Mouse (Mus musculus): ENCODE results near the gene Ythdf1.

The Ythdf1 gene

DNA sequence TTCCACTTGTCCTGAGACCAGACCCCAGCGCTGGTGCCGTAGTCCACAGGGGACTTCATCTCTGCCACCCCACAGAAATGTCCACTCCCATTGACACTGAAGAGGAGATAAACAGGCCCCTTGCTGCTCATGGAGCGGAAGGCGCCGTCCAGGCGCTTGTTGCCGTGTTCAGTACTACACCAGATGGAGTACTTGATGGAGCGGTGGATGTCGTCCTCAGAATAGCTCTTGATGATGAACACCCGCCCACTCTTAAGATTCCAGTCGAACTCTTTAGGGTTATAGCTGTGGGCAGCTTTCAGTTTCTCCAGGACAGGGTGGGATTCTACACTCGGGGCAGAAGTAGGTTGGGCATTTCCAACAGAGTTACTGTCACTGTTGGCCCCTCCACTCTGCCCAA is 9.8 kb downstream of the Ythdf1 start:
- DNase-seq (ENCODE audit: low read depth, low spot score): no peak

DNA sequence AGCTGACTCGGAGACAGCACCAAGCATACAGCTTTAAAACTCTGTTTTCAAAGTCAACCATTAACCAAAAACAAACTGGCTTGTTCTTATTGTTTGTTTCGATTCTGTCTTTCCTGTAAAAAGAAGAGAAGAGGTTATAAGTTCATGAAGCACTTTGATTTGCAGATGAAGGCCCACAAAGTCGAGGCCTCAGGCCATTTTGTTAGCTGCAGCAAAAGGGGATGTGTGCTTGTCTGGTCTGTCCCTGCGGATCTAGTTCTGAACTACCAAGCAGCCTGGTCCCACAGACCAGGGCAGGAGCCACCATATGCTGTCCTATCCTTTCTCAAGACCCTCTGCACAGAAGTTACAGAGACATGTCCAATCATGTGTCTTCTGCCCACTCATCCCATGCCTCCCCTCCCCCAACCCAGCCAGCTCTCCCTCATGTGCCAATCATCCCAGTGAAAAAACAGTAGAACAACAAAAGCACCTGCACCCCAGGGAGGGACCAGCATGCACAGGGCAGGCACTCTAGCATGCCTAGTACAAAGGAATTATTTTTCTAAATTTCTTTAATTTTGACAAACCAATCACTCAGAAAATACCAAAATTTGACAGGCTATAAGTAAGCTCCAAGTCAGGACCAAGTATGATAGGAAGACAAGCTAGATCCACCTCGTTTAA is 15.1 kb downstream of the Ythdf1 start:
- peak; percentile 74 for DNase-seq (ENCODE audit: low read depth, low spot score)

DNA sequence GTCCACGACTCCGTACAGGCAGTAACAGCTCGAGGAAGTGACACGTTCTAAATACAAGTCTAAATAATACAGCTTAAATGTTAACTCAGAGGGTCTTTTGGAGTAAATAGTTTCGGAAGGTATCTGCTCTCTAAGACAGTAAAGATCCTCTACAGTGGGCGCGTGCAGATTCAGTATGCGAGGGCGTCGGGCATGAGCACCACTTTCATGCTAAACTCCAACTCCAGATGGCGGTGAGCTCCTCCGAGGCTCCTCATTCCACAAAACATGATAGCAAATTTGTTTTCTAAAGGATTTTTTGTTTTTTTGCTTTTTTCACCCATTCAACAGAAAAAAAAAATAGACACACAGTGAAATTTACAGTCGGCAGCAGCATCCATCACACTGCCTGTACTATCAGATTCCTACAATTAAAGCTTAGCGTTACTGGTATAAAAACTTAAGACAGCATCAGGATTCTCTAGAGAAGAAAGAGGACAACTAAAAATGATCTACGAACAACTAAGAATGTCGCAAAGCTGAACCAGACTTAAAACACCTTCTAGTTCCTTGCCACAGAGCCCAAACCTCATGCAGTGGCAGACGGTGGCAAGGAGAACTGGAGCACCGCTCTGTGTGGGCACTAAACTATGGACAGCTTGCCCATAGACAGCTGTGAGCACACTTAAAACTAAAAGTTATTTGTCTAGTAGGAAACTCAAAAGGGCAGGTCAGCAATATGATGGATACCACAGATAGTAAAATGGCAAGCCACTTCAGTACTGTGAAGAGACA is 16.1 kb downstream of the Ythdf1 start:
- DNase-seq (ENCODE audit: low read depth, low spot score): no peak

DNA sequence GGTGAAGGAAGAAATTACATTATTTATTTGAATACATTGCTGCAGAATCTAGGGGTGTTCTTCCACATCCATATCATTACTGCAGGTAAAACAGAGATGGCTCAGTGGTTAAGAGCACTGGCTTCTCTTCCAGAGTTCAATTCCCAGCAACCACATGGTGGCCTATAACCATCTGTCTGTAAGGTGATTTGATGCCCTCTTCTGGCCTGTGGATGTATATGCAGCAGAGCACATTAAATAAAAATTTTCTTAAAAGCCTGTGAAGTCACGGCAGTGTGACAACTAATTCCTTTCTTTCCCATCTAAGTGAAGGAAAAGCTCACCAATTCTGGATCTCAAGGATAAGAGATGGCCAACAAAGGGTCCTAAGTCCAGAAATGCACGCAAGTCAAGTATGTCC is 18.7 kb downstream of the Ythdf1 start:
- peak; percentile 76 for DNase-seq (ENCODE audit: low read depth, low spot score)

DNA sequence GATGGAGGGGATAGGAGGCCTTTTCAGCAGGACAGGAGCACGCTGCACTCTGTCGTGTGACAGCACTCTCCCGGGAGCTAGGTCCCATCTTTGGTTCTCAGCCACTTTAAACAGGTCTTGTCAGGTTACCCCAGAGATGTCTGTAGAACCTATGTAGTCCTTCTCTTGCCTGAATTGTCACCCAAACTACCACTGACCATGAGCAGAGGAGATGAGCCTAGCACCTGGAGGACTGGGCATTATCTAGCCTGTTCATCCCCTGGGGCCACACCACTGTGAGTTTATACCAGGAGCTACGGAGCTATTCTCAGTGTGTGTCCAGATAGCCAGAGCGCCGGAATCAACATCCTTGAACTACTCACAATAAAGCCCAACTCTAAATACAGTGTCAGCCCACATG is 22.9 kb downstream of the Ythdf1 start:
- DNase-seq (ENCODE audit: low read depth, low spot score): no peak

DNA sequence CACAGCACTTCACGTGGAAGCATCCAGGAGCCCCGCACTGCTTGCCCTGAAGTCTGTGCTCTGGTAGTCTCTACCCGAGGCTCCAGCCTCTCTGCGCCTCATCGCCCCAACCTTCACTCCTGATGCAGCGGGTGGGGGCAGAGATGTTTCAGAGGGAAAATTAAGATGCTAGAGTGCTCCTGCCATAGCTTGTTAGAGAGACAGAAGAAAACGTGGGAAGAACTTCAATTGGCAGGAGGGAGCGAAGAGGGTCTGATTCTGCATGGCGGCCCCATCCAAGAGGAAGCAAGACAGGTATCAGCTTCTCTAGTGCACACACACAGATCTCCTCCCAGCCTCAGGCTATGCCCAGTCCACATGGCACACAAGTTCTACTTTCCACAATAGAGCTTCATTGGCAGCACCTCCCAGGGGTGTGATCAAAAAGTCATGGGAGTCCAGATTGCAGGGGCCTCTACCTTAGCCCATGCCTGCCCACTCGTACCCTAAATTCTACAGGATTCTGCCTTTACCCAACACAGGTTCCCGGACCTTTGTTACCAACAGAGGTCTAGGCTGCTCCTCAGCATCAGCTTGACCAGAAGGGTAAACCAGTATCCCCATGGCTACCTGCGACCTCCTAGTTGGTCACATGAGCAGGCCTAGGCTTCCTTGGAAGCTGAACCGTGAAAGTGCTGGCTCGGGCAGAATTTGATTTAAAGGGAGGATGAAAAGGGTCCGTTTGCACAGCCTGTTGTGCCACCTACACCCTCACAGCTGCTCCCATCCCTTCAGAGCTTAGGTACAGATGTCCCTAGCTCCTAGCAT is 23.7 kb downstream of the Ythdf1 start:
- no peak for DNase-seq (ENCODE audit: low read depth, low spot score)

DNA sequence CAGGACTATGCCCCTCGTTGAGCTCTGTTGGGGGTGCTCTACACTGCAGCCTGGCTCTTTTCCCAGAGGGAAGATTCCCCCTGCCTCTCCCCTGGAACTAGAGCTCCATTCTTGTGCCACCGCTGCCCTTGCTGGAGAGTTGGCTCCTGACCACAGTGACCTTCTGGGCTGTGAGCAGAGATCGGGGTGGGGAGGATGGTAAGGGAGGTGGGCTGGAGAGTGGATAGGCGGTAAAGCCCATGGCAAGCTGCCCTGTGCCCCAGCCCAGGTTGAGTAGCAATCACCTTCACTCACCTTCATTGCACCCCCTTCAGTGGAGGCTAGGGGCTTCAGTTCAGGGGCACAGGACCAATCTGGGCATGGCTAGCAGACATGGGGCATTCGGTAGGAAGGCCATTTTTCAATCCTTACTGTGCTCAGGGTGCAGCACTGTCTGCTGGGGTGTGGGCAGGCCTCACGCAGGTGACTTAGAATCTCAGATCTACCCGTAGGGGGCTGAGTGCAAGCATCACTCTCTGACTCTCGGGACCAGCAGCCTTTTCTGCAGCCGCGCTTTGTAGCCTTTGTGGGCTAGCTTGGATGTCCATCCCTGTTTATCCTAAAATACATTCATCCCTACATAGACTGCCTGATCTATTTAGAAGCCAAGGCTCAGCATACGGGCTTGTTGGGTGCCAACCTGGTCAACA is 24.8 kb downstream of the Ythdf1 start:
- no peak for DNase-seq (ENCODE audit: low read depth, low spot score)

DNA sequence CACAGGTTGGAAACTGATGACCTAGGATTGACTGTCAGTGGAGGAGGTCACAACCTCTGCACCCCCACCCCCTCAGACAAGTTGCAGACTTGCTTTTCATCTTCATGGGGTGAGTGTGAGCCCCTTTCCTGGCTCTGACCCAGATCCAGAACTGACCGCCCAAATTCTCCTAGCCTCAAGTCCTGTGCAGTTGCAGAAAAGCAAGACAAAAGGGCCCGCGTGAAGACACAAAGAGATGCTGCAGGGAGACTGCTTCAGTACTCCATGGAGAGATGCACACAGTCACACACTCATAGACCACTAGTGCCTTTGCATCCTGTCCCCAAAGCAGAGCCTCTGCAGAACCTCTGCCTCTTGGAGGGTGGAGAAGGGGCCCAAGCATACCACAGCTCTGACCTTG is 25.4 kb downstream of the Ythdf1 start:
- DNase-seq (ENCODE audit: low read depth, low spot score): no peak

- peak; percentile 96 for DNase-seq (ENCODE audit: low read depth, low spot score)
These were observed 26.0 kb downstream of the Ythdf1 start for GRCm38 (mm10) chr2:180894734-180895133.

- DNase-seq (ENCODE audit: low read depth, low spot score): peak; percentile 79
These were observed 26.6 kb downstream of the Ythdf1 start for GRCm38 (mm10) chr2:180894029-180894623.

DNA sequence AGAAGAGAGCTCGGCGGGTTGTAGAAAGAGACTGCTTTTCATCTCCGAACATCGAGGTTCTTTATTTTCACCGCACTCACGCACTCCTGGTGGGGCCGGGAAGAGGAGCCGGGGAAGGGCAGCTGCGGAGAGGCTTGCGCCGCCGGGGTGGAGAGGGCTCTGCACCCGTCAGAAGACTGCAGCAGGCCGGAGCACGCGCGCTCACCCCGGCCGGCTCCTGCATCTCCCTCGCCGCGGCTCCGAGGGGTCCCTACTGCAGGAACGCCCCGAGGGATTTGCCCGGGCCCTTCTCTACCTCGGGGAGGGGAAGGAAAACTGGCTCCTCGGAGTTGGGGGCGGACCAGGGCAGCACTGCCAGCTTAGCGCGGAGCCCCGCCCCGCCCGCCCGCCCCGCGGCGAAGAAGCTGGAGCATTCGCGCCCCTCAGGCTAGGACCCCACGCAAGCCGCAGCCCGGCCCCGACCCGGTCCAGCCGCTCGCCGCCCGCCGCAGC is 27.2 kb downstream of the Ythdf1 start:
- no peak for DNase-seq (ENCODE audit: low read depth, low spot score)

- peak; percentile 59 for DNase-seq (ENCODE audit: low read depth, low spot score)
These were observed 27.8 kb downstream of the Ythdf1 start for GRCm38 (mm10) chr2:180892841-180893521.

DNA sequence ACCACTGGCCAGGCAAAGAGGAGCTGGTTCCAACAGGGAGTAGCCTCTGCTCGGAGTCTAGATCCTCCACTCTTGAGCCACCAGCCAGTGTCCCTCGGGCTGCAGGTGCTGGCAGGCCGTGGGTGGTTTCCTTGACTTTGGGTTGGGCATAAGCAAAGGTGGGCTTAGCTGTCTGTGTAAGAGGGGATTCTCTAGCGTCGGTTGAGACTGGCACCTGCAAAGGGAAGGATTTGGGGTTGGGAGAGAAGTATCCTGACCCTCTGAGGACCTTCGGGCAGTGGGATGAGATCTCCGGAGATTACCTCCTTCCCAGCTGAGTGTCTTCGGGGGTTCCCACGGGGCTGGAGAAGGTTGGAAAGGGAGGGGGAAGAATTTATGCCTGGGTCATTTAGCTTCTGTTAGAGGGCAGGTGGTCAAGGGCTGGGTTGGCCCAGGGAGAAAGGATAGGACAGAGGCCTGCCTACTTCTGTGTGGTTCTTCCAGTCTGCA is 28.9 kb downstream of the Ythdf1 start:
- no peak for DNase-seq (ENCODE audit: low read depth, low spot score)

DNA sequence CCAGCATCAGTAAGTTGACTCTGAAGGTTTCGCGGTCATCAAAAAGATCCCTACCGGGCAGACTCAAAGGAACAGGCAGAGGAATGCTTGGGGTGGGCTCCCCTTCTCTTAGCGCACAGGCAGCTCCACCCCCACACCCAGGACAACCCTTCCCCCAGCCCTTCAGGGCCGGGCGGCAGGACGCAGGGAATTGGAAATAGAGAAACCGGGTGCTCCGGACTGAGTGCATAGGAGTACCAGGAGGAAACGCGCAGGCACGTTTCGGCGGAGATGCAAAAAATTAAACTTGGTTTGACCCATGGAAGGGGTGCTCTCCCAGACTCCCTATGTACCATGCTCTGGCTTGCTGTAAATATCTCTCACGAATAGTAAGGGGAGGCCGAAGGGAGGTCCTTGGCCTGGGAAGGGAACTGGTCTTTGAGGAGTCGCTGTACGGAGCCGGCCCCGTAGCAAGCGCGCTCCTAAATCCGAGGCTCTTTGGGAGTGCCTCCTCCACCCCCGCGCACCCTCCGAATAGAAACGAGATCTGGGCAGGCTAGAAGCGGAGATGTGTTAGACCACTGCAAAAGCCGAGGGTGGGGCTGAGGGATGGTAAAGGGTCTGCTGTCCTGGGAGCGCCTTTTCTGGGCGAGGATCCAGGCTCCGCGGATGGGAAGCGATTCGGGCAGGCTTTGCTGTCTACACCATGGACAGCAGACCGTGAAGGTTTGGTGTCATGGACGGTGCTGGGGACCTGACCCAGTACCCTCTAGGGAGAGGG is 29.5 kb downstream of the Ythdf1 start:
- DNase-seq (ENCODE audit: low read depth, low spot score): peak; percentile 36

GRCm38 (mm10) chr2:180890422-180891074 is 30.2 kb downstream of the Ythdf1 start:
- DNase-seq (ENCODE audit: low read depth, low spot score): peak; percentile 48

DNA sequence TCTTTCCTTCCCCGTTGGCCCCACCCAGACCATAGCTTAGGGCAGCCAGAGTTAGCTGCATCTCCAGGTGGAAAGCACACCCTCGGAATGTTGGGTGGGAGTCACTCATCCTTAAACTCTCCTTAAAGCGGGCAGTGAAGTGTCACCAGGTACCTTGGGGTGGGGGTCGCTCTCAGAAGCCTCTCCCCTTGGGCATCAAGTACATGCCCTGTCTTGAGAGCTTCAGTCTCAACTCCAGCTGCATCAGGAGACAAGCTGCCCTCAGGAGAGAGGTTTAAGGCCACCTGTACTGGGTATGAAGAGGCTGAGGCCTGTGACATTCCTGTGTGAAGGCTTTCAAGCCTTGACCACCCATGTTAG is 30.8 kb downstream of the Ythdf1 start:
- DNase-seq (ENCODE audit: low read depth, low spot score): no peak

DNA sequence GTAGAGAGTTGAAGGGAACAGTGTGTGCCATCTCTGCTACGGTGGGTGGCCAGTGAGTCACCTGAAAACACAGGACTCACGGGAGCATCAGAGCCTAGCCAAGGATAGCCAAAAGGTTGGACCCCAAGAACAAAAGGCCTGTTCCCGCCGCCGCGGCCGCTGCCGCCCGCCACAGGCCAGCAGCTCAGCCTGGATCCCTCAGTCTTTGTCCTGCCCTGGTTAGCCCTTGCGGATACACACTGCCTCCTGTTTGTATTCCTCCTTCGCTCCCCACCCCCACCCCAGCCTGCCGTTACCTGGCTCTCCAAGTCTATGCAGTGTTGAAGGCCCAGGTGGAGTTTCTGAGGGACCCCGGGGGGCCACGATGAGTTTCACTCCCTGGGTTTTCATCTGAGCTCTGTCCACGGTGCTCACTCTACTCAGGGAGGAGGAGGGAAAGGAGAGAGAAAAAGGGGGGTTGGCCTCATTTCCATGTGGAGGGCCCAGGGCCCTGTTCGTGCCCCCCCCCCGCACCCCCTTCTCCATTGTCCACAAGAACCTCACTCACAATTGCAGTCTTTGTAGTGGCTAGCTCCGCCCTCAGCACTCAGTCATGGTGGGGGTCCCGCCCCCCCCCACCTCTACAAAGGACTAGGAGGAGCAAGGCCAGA is 31.4 kb downstream of the Ythdf1 start:
- DNase-seq (ENCODE audit: low read depth, low spot score): no peak

DNA sequence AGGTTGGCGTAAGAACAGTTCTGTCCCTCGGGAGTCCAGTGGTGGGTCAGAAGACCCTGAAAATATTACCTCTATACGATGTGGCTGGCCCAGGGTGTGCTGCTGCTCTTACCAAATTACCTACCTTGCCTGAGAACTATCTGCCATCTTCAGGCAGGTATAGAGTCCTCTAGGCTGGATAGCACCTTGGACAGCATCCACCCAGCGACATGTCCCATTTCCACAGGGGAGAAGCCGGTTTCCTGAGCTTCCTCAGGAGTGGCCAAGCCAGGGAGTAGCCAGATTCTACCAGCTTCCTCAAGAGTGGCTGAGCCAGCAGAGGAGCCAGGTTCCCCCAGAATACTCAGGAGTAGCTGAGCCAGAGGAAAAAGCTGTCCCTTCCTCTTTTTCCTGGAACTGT is 35.5 kb downstream of the Ythdf1 start:
- peak; percentile 48 for DNase-seq (ENCODE audit: low read depth, low spot score)

- no peak for DNase-seq (ENCODE audit: low read depth, low spot score)
These were observed 39.5 kb downstream of the Ythdf1 start for GRCm38 (mm10) chr2:180881281-180881680.

Data from ZHBTc4 (cell line).